Mouse (Mus musculus) small intestine, adult 2 months (tissue): ENCODE data around the gene Lin7b.

Experiments used
- CTCF ChIP-seq: fragments of 200-500 bp; IDR thresholded peaks from 2 replicates; pipeline ENCODE4 v1.5.1; 2012; ENCODE audit warnings: low read depth, mild to moderate bottlenecking, control low read depth, inconsistent platforms, low read length, moderate library complexity, mixed read lengths; ENCODE audit not compliant: insufficient replicate concordance, insufficient read length; ENCODE audit errors: extremely low read depth
- POLR2A ChIP-seq: fragments of 200-500 bp; IDR thresholded peaks from 2 replicates; pipeline ENCODE4 v1.6.1; 2012; ENCODE audit warnings: low read depth, mild to moderate bottlenecking, control low read depth, inconsistent platforms, low read length, moderate library complexity

DNA sequence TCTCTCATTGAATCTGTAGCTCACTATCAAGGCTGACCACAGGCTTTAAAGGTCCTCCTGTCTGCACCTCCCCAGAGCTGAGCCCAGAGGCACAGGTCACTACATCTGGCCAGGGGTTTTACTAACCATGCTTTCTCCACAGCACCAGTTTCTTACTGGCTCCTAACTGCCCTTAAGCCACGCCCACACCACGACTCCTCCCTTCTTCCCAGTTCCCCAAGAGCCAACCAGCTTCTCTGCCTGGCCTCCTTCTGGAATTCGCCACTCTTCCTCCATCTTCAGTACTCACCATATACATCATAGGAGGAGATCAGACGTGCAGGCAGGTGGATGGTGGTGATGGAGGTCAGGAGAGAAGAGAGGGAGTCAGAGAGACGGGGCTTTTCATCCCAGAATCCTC is 17.3 kb downstream of the Lin7b start:
- TF ChIP-seq POLR2A, result no peak
- TF ChIP-seq CTCF, result no peak
